In the genomic region with DNA sequence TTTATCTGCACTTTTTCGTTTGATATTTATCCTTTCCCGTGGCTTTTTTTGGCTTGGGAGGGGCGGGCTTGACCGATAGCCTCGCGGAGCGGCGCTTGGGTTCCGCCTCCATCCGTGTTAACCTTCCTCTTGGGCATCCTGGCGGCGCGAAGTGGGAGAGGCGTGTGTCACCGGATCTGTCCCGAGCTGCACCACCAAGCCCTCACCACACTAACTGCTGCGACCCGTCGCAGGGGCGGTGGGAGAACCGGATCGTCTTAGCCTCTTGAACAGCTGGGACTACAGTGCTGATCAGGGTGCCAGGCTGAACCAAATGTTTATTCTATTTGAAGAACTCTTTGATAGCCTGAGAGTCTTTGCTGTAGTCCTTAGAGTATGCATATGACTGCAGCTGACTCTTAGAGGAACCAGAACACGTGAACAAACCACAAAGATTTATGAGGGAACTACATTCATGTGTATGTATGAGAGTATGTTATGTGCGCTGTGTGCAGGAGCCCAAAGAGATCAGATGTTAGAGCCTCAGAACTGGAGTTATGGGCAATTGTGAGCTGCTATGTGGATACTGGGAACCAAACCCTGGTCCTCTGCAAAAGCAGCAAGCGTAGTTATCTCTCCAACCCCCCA, we compare ENCODE assay signal across 8 mouse cellular contexts. TPM values are rescaled to one million over a fixed set of nuclear protein-coding genes. Genes with fewer than 3 reads are reported as not detected.
A peak's percentile ranks its signal among the peaks of the same experiment; 100 is the strongest.
DNase-seq lines count a peak whose midpoint lies in the region; ATAC-seq and TF ChIP-seq lines count a peak whose summit lies in the region.

No protein-coding gene starts in this region.

- H3K9me3 ChIP-seq in forebrain, embryonic 11.5 days (ENCODE audit: control insufficient read depth, low read length): no peaks in the 10 kb centered on the region
- H3K9me3 ChIP-seq in kidney, embryonic 15.5 days (replicated peaks): no peaks in the 10 kb centered on the region

- H3K9ac ChIP-seq in forebrain, embryonic 11.5 days (ENCODE audit: low read length): no peak overlapping the region
- 0 out of 2 replicates have a peak overlapping the region, but pooled peaks have one; percentile 17 for H3K9ac ChIP-seq in kidney, embryonic 15.5 days

- no peak for TF ChIP-seq POLR2A in small intestine, adult 2 months (IDR thresholded peaks at IDR 0.05; ENCODE audit: low read depth, low read length)

- H3K36me3 ChIP-seq in forebrain, embryonic 11.5 days (ENCODE audit: control insufficient read depth, insufficient read depth, low read length): no peaks in the 10 kb centered on the region; the same call in 1 of the 2 replicates
- peaks cover 10% of the 10 kb centered on the region for H3K36me3 ChIP-seq in kidney, embryonic 15.5 days
- peaks cover 5% of the 10 kb centered on the region for H3K36me3 ChIP-seq in small intestine, adult 2 months (ENCODE audit: control insufficient read depth, insufficient read depth, low read length)

- peaks cover 6% of the 10 kb centered on the region; the same call in 1 of the 2 replicates for H3K27me3 ChIP-seq in forebrain, embryonic 11.5 days (ENCODE audit: control insufficient read depth, insufficient read depth, low read length)
- H3K27me3 ChIP-seq in kidney, embryonic 15.5 days: peaks cover 28% of the 10 kb centered on the region
- H3K27me3 ChIP-seq in small intestine, adult 2 months (ENCODE audit: control insufficient read depth, insufficient read depth, low read length): peaks cover 9% of the 10 kb centered on the region

- DNase-seq in layer of hippocampus, adult 2 months (ENCODE audit: low spot score in 2 of 2): no peak
- DNase-seq in layer of hippocampus, postnatal 36 days: no peak
- DNase-seq in forebrain, embryonic 11.5 days (ENCODE audit: low spot score): peak; percentile 59
- peak; percentile 21 for DNase-seq in lung, postnatal 25 days (ENCODE audit: low spot score)
- no peak for DNase-seq in testis, postnatal 14 days (ENCODE audit: low spot score)

- H3K27ac ChIP-seq in layer of hippocampus, adult 2 months: no peak overlapping the region
- H3K27ac ChIP-seq in forebrain, embryonic 11.5 days (ENCODE audit: low read depth, low read length): no peak overlapping the region
- H3K27ac ChIP-seq in kidney, embryonic 15.5 days: no peak overlapping the region
- H3K27ac ChIP-seq in small intestine, adult 2 months (ENCODE audit: insufficient read depth, low read depth, low read length): no peak overlapping the region

- 15% methylated on average over 25 of the region's 25 CpGs for WGBS in forebrain, embryonic 11.5 days
- 7% methylated on average over 25 of the region's 25 CpGs for WGBS in kidney, embryonic 15.5 days
- 9% methylated on average over 25 of the region's 25 CpGs for WGBS in small intestine, adult 2 months

- no peak overlapping the region for H3K4me3 ChIP-seq in layer of hippocampus, adult 2 months
- H3K4me3 ChIP-seq in forebrain, embryonic 11.5 days (ENCODE audit: low read depth, low read length): no peak overlapping the region
- H3K4me3 ChIP-seq in kidney, embryonic 15.5 days (replicated peaks): peak overlapping the region; percentile 31
- peak overlapping the region; percentile 30; the same call in 1 of the 2 replicates for H3K4me3 ChIP-seq in small intestine, adult 2 months (ENCODE audit: low read depth, low read length)

- peak overlapping the region; percentile 19; the same call in 1 of the 2 replicates for H3K4me2 ChIP-seq in forebrain, embryonic 11.5 days (ENCODE audit: low read depth, low read length, severe bottlenecking)
- peak overlapping the region; percentile 61 for H3K4me2 ChIP-seq in kidney, embryonic 15.5 days

- TF ChIP-seq CTCF in layer of hippocampus, adult 2 months (conservative IDR thresholded peaks at IDR 0.05): peak; percentile 12; the same call in 1 of the 2 replicates
- no peak for TF ChIP-seq CTCF in small intestine, adult 2 months (IDR thresholded peaks at IDR 0.05; ENCODE audit: extremely low read depth, insufficient read length, insufficient replicate concordance, low read depth, low read length)

- peaks cover 2% of the 10 kb centered on the region; the same call in 1 of the 2 replicates for H3K4me1 ChIP-seq in forebrain, embryonic 11.5 days (replicated peaks; ENCODE audit: control insufficient read depth, insufficient read depth, low read length)
- peaks cover 19% of the 10 kb centered on the region for H3K4me1 ChIP-seq in kidney, embryonic 15.5 days
- peaks cover 10% of the 10 kb centered on the region; the same call in 1 of the 2 replicates for H3K4me1 ChIP-seq in small intestine, adult 2 months (ENCODE audit: control insufficient read depth, insufficient read depth, insufficient read length, low read length)

- no peak for ATAC-seq in forebrain, embryonic 11.5 days (replicated peaks; ENCODE audit: low FRiP score)
- peak; percentile 47; the same call in 1 of the 2 replicates for ATAC-seq in kidney, embryonic 15.5 days (replicated peaks; ENCODE audit: low FRiP score)
- no peak for ATAC-seq in erythroblast, adult 5-6 weeks (replicated peaks; ENCODE audit: low FRiP score, poor library complexity, severe bottlenecking)

RNA-seq across cellular contexts. Expression of gene Rpp21, which starts 5.5 kb away (rescaled TPM):
- total RNA-seq in layer of hippocampus, adult 2 months (2021): 10 to 100 TPM; 43.6 to 44.1 TPM
- 10 to 100 TPM; 43.3 to 44.5 TPM for total RNA-seq in layer of hippocampus, postnatal 36 days (2021)
- polyA plus RNA-seq in forebrain, embryonic 11.5 days (2014; fragmentation: Nextera tagmentation; extraction: Ambion mirVana): 82.2 and 89.0 TPM in 2 replicates
- polyA plus RNA-seq in kidney, embryonic 15.5 days (2015; fragmentation: Nextera tagmentation; extraction: Ambion mirVana): 107 and 113 TPM in 2 replicates
- polyA plus RNA-seq in small intestine, adult 2 months (2012; rRNA removed): 70.7 and 129 TPM in 2 replicates
- total RNA-seq in erythroblast, adult 5-6 weeks (2015; ENCODE audit: low replicate concordance): 12.3 and 23.6 TPM in 2 replicates
- total RNA-seq in erythroblast, adult 5-6 weeks (2017; ENCODE audit: low replicate concordance): 4.8 and 5.4 TPM in 2 replicates

RNA-seq across cellular contexts. Expression of gene Trim39, which starts 19.7 kb away (rescaled TPM):
- total RNA-seq in layer of hippocampus, adult 2 months (2021): 10 to 100 TPM; 23.6 to 25.3 TPM
- total RNA-seq in layer of hippocampus, postnatal 36 days (2021): 10 to 100 TPM; 21.2 to 23.7 TPM
- 22.0 and 23.0 TPM in 2 replicates for polyA plus RNA-seq in forebrain, embryonic 11.5 days (2014; fragmentation: Nextera tagmentation; extraction: Ambion mirVana)
- 16.4 and 19.5 TPM in 2 replicates for polyA plus RNA-seq in kidney, embryonic 15.5 days (2015; fragmentation: Nextera tagmentation; extraction: Ambion mirVana)
- 5.9 and 7.8 TPM in 2 replicates for polyA plus RNA-seq in small intestine, adult 2 months (2012; rRNA removed)
- total RNA-seq in erythroblast, adult 5-6 weeks (2015; ENCODE audit: low replicate concordance): 5.8 and 8.2 TPM in 2 replicates
- 9.0 and 21.3 TPM in 2 replicates for total RNA-seq in erythroblast, adult 5-6 weeks (2017; ENCODE audit: low replicate concordance)

RNA-seq across cellular contexts. Expression of gene H2-M10.2, which starts 33.9 kb away (rescaled TPM):
- not detected for total RNA-seq in layer of hippocampus, adult 2 months (2021)
- total RNA-seq in layer of hippocampus, postnatal 36 days (2021): not detected
- 0.33 TPM in 2 replicates for polyA plus RNA-seq in forebrain, embryonic 11.5 days (2014; fragmentation: Nextera tagmentation; extraction: Ambion mirVana)
- 0.14 TPM in 1 of 2 replicates, not detected in the other for polyA plus RNA-seq in kidney, embryonic 15.5 days (2015; fragmentation: Nextera tagmentation; extraction: Ambion mirVana)
- polyA plus RNA-seq in small intestine, adult 2 months (2012; rRNA removed): not detected in 2 replicates
- total RNA-seq in erythroblast, adult 5-6 weeks (2015; ENCODE audit: low replicate concordance): not detected in 2 replicates
- not detected in 2 replicates for total RNA-seq in erythroblast, adult 5-6 weeks (2017; ENCODE audit: low replicate concordance)

Comparison
In these comparisons a context has a peak if more than half of its experiments do, and no peak if none do; other contexts are left out.
1. DNase-seq: peak in forebrain, embryonic 11.5 days (single experiment) and lung, postnatal 25 days (single experiment); none in layer of hippocampus, adult 2 months (0 of 2), layer of hippocampus, postnatal 36 days (0 of 2) and testis, postnatal 14 days (single experiment).
2. H3K4me3 ChIP-seq: peak in kidney, embryonic 15.5 days (single experiment) and small intestine, adult 2 months (single experiment); none in layer of hippocampus, adult 2 months (single experiment) and forebrain, embryonic 11.5 days (single experiment).